Mouse (Mus musculus) heart, embryonic 11.5 days (tissue): ENCODE results near the gene Bpifb6. TPM values are rescaled to one million over a fixed set of nuclear protein-coding genes. Genes with fewer than 3 reads are reported as not detected.

Experiments
- ATAC-seq: fragments of 200-750 bp; cut with Nextera tagmentation; replicated peaks from 2 replicates; pipeline ENCODE4 v1.8.0; 2017; ENCODE audit warnings: moderate library complexity; ENCODE audit not compliant: insufficient number of reproducible peaks, low FRiP score, low TSS enrichment
- H3K27ac ChIP-seq: fragments of 300-500 bp; sonication (generic); 2 replicates; pipeline ENCODE4 v1.5.1; 2014; ENCODE audit warnings: mild to moderate bottlenecking, low read depth, low read length
- H3K27me3 ChIP-seq: fragments of 300-500 bp; sonication (generic); 2 replicates; pipeline ENCODE4 v1.6.1; 2014; ENCODE audit warnings: mild to moderate bottlenecking, low read length, mixed read lengths; ENCODE audit not compliant: control insufficient read depth, insufficient read depth
- H3K36me3 ChIP-seq: fragments of 300-500 bp; sonication (generic); 2 replicates; pipeline ENCODE4 v1.6.1; 2014; ENCODE audit warnings: mild to moderate bottlenecking, low read length, moderate library complexity, mixed read lengths; ENCODE audit not compliant: control insufficient read depth, insufficient read depth
- H3K4me1 ChIP-seq: fragments of 300-500 bp; sonication (generic); 2 replicates; pipeline ENCODE4 v1.6.1; 2014; ENCODE audit warnings: low read length; ENCODE audit not compliant: control insufficient read depth, insufficient read depth
- H3K4me2 ChIP-seq: fragments of 300-500 bp; sonication (generic); 2 replicates; pipeline ENCODE4 v1.6.1; 2014; ENCODE audit warnings: mild to moderate bottlenecking, moderate library complexity
- H3K4me3 ChIP-seq: fragments of 300-500 bp; sonication (generic); 2 replicates; pipeline ENCODE4 v1.5.1; 2014; ENCODE audit warnings: low read depth, low read length
- H3K9ac ChIP-seq: fragments of 300-500 bp; sonication (generic); 2 replicates; pipeline ENCODE4 v1.6.1; 2014; ENCODE audit warnings: mild to moderate bottlenecking, low read depth, low read length, moderate library complexity
- H3K9me3 ChIP-seq: fragments of 300-500 bp; sonication (generic); replicated peaks from 2 replicates; pipeline ENCODE4 v1.6.1; 2016; ENCODE audit warnings: low read length; ENCODE audit not compliant: control insufficient read depth
- WGBS: fragments of 180-500 bp; shearing (Covaris S2); extraction: QIAGEN DNeasy Blood & Tissue Kit; methylation state at CpG from one replicate; pipeline ENCODE4 v1.1.7; 2014; ENCODE audit not compliant: insufficient replicate concordance; 5-methylcytosine and 5-hydroxymethylcytosine counted together
- polyA plus RNA-seq: library from polyadenylated mRNA; unstranded; fragments of >200 nt; fragmentation: Nextera tagmentation; extraction: Ambion mirVana; gene quantifications from 2 replicates; pipeline ENCODE4 v1.2.1, GENCODE M21; 2014

Gene Bpifb6
- polyA plus RNA-seq, 1 experiment from 2014 or later = not detected

DNA sequence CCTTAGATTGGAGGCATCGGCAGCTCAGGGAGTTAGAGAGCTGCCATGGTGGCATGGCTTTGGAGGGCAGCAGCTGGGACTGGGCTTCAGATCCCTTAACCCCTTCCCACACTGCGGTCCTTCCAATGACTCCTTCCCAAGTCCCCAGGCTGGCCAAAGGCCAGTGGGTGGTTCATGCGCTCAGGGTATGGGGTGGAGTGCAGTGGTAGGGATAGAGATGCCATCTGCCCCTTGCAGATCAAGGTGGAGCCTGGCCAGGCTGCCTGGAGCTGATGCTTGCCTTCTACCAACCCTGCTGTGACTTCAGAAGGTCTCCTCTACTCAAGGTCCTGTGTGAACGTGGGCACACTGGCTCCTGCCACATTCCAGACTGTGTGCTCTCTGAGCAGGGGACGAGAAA lies 1.1 kb upstream of the Bpifb6 start:
- ATAC-seq = no peak
- 70% methylated on average over 5 of the region's 5 CpGs for WGBS
- Histone ChIP-seq H3K27ac (no peak overlapping the region), H3K9me3 (no peaks in the 10 kb centered on the region), H3K4me3 (no peak overlapping the region), H3K27me3 (peaks cover 5% of the 10 kb centered on the region; the same call in 1 of the 2 replicates), H3K4me1 (0 out of 2 replicates have a peak, but pooled peaks cover 2% of the 10 kb centered on the region), H3K9ac (no peak overlapping the region), H3K4me2 (no peak overlapping the region), H3K36me3 (no peaks in the 10 kb centered on the region)

DNA sequence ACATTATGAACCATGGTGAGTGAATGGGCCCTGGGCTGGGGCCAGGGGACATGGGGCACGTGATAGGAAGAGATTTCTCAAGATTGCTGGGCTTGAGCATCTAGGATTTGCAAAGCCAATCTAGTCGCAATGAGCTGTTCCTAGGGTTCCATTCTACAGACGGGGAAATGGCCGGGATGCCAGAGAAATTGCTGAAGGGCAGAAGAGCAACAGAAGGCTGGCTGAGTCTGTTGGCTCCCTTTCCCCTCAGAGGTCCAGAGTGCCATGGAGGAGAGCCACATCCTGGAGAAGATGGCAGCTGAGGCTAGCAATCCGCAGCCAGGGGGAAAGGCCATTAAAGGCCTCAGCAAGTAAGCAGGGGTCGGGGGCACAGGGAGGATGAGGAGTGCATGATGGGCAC lies 2.5 kb downstream of the Bpifb6 start:
- Histone ChIP-seq H3K27me3 (peaks cover 5% of the 10 kb centered on the region; the same call in 1 of the 2 replicates), H3K4me3 (no peak overlapping the region), H3K4me1 (no peaks in the 10 kb centered on the region), H3K27ac (no peak overlapping the region), H3K9ac (no peak overlapping the region), H3K36me3 (no peaks in the 10 kb centered on the region), H3K9me3 (no peaks in the 10 kb centered on the region), H3K4me2 (no peak overlapping the region)
- ATAC-seq = no peak
- WGBS = 65% methylated on average over 6 of the region's 6 CpGs

DNA sequence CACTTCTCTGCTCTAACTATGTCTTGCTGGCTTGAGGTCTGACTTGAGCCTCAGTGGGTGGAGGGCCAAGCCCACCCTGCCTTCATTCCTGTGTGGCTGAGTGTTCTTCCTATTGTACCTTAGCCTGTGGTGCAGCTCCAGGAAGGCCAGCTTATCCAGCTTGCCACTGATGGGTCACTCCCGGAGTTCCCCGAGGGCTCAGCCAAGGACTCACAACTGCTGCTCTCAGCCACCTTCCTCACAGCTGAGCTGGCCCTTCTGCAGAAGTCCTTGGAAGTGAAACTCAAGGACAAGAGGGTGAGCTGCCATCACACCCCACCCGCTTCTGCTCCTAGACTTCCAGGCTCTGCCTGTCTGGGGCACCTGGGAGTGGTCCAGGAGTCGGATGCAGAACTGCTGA lies 6.4 kb downstream of the Bpifb6 start:
- no peaks in the 10 kb centered on the region for H3K27me3 ChIP-seq
- H3K36me3 ChIP-seq = no peaks in the 10 kb centered on the region
- ATAC-seq = no peak
- no peaks in the 10 kb centered on the region for H3K9me3 ChIP-seq
- no peak overlapping the region for H3K9ac ChIP-seq
- no peak overlapping the region for H3K27ac ChIP-seq
- no peak overlapping the region for H3K4me3 ChIP-seq
- H3K4me1 ChIP-seq = no peaks in the 10 kb centered on the region
- WGBS = 80% methylated on average over 4 of the region's 4 CpGs
- no peak overlapping the region for H3K4me2 ChIP-seq

DNA sequence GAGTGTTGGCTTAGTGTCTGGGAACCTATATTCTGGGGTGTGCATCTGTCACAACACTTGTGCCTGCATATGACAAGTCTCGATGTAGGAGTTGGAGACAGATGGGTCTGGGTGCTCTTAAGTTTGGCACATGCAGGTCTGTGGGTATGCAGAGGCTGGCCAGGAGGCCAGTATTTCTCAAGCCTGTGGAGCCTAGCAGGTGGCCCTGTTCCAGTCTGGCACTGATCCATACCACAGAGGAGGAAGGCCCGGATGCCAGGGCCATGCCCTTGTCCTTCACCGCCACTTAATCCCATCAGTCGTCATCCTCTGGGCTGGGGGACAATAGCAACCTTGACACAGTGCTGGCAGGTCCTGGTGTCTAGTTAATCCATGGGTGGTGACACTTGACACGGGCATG lies 14.0 kb downstream of the Bpifb6 start:
- Histone ChIP-seq H3K9me3 (no peaks in the 10 kb centered on the region), H3K4me3 (no peak overlapping the region), H3K9ac (no peak overlapping the region), H3K36me3 (no peaks in the 10 kb centered on the region), H3K27me3 (no peaks in the 10 kb centered on the region), H3K27ac (no peak overlapping the region), H3K4me2 (no peak overlapping the region), H3K4me1 (no peaks in the 10 kb centered on the region)
- 65% methylated on average over 5 of the region's 5 CpGs for WGBS
- ATAC-seq = no peak

DNA sequence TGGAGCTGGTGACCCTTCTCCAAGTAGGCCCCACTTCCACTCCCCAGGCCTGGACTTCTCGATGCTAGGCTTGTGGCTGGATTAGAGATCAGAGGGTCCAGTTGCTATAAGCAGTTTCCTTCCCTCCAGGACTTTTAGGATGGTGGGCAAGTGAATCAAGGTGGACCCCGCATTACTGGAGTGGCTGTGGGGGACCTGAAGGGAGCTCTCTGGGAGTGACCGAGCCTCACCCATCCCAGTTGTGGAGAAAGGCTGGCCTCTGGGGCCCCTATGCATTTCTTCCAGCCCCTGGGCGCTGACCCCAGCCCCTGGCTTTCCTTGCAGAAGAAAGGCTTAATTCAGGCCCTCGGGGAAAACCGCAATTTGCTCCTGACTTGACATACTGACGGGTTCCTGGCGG lies 17.7 kb downstream of the Bpifb6 start, which contains the start of gene Bpifb3:
Gene Bpifb3, plus strand, starts transcription at position 301 of the 400 bp plus-strand sequence.
- Histone ChIP-seq H3K9ac (no peak within 1 kb of the TSS), H3K36me3 (no peaks in the 10 kb centered on the region), H3K9me3 (no peaks in the 10 kb centered on the region), H3K4me3 (no peak within 1 kb of the TSS), H3K27ac (no peak within 1 kb of the TSS), H3K4me1 (no peaks in the 10 kb centered on the region), H3K27me3 (no peaks in the 10 kb centered on the region), H3K4me2 (no peak within 1 kb of the TSS)
- ATAC-seq = no peak
- 75% methylated on average over 8 of the region's 8 CpGs for WGBS

DNA sequence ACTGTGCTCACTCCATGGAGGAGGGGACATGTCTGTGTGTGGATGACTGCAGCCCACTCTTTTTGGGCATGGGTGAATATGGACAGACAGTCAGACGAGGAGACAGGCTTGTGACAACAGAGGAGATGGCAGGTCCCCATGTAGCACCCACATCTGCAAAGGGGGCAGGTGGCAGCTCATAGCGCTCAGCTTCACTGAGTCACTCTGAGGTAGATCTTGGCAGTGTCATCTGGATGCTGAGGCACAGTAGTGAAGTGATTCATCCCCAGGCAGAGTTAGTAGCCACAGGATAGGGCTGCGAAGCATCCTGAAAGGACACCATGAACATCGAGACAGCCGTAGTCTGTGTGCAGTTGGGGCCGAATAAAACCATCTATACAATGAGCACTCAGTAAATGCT lies 21.1 kb downstream of the Bpifb6 start:
- Histone ChIP-seq H3K9ac (no peak overlapping the region), H3K36me3 (no peaks in the 10 kb centered on the region), H3K4me1 (no peaks in the 10 kb centered on the region), H3K4me2 (no peak overlapping the region), H3K4me3 (no peak overlapping the region), H3K27ac (no peak overlapping the region), H3K27me3 (no peaks in the 10 kb centered on the region), H3K9me3 (no peaks in the 10 kb centered on the region)
- WGBS = 76% methylated on average over 6 of the region's 6 CpGs
- no peak for ATAC-seq

DNA sequence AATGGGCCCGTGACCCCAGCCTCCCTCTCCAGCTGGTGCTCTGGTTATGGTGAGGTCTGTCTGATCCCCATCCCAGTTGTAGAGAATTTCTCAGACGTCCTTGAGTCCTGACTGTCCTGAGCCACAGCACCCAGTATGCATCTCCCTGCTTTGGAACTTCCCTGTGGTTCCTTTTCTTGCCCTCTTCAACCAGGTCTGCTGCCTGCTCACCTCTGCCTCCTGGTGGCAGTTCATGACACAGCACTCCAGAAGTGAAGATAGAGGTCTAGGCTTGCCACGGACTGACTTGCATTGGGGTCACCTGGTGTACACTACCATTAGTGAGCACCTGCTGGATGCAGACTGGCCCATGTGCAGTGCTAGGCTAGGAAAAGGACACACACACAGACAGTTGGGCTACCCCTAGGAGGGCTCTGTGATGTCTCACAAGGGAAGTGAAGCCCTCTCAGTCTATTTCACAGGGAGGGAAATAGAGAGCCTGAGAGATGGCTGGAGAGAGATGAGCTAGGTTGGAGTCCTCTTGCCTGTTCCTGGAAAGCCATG lies 29.8 kb downstream of the Bpifb6 start:
- Histone ChIP-seq H3K9me3 (no peaks in the 10 kb centered on the region), H3K27ac (no peak overlapping the region), H3K4me3 (no peak overlapping the region), H3K36me3 (no peaks in the 10 kb centered on the region), H3K27me3 (no peaks in the 10 kb centered on the region), H3K9ac (no peak overlapping the region), H3K4me1 (no peaks in the 10 kb centered on the region), H3K4me2 (no peak overlapping the region)
- 34% methylated on average over 3 of the region's 3 CpGs for WGBS
- peak; percentile 36; the same call in 1 of the 2 replicates for ATAC-seq

DNA sequence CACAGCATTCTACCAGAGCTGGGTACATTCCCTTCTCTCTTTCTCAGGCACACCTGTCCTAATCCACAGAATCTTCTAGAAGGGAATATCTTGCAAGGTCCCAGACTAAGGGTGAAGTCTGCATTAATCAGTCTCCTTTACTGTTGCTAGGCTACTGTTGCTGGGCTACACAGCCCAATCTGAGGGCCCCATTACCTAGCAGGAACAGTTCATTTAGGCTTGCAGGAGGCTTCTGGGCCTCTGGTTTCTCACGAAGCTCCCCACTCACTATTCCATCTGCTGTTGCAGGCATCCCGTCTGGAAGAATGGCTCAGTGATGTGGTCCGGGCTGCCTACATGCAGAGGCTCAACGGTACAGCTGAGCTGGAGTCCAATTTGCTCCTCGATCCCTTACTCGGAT lies 30.9 kb downstream of the Bpifb6 start:
- Histone ChIP-seq H3K9ac (no peak overlapping the region), H3K4me2 (no peak overlapping the region), H3K4me1 (no peaks in the 10 kb centered on the region), H3K9me3 (no peaks in the 10 kb centered on the region), H3K36me3 (no peaks in the 10 kb centered on the region), H3K27ac (no peak overlapping the region), H3K27me3 (no peaks in the 10 kb centered on the region), H3K4me3 (no peak overlapping the region)
- ATAC-seq = no peak
- WGBS = 80% methylated on average over 6 of the region's 6 CpGs

DNA sequence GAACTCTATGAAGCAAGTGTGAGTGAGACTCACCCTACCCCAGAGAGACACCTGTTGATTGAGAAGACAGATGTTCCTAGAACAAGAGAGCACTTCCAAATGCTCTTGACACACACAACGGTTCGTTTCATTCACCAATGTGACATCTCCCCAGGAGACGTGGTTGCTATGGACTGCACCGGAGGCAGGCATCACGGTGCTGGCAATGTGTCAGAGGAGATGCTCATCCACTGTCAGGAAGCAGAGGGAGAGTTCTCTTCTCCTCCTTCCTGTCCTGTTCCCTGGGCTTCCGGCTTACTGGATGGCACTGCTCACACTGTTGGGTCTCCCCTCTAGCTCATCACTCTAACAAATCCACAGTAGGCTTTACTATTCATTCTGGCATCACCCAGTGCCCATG lies 33.1 kb downstream of the Bpifb6 start:
- no peak for ATAC-seq
- Histone ChIP-seq H3K27ac (no peak overlapping the region), H3K27me3 (no peaks in the 10 kb centered on the region), H3K9ac (no peak overlapping the region), H3K4me1 (no peaks in the 10 kb centered on the region), H3K4me2 (no peak overlapping the region), H3K9me3 (no peaks in the 10 kb centered on the region), H3K4me3 (no peak overlapping the region), H3K36me3 (no peaks in the 10 kb centered on the region)
- WGBS = 74% methylated on average over 6 of the region's 6 CpGs
